Mouse (Mus musculus): ENCODE results near the gene Teddm1b.

DNA sequence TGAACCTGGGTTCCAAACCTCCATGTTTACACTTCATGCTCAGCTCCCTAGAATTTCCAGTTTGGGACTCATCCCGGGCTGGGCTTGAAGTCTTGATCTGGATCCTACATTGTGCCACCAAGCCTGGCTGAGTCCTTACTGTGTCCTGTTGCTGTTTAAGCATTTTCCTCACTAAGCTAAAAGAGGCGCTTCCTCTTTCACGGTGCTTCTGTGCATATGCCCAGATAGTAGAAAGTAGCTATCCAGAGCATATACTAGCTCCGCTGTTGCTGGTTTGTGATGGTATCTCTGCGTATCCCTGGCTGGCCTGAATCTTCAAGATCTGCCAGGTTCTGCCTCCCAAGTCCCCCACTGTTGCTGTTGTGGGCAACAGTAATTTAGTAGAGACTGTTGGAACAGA lies 36.3 kb downstream of the Teddm1b start:
- TF ChIP-seq GATA1 (IDR thresholded peaks at IDR 0.05; ENCODE audit: low read depth, low read length) = peak; percentile 53
- no peak for TF ChIP-seq TCF12 (IDR thresholded peaks at IDR 0.05; ENCODE audit: low read depth, low read length)
- no peak for TF ChIP-seq CTCF (IDR thresholded peaks at IDR 0.05 in 2 of 3, conservative IDR thresholded peaks at IDR 0.05 in 1 of 3; ENCODE audit: control insufficient read depth in 1 of 3, insufficient read depth in 1 of 3, low read depth in 2 of 3, low read length in 3 of 3, poor library complexity in 1 of 3, severe bottlenecking in 1 of 3)
- TF ChIP-seq POLR2A (IDR thresholded peaks at IDR 0.05; ENCODE audit: control insufficient read depth in 1 of 2, insufficient read depth in 1 of 2, low read depth in 1 of 2, low read length in 2 of 2, poor library complexity in 1 of 2) = no peak
- TF ChIP-seq ZC3H11A (IDR thresholded peaks at IDR 0.05; ENCODE audit: low read depth, low read length) = no peak
- no peak for TF ChIP-seq MYC (IDR thresholded peaks at IDR 0.05; ENCODE audit: low read depth, low read length)
- no peak for TF ChIP-seq E2F4 (IDR thresholded peaks at IDR 0.05; ENCODE audit: borderline replicate concordance, low read depth, low read length)
- no peak for TF ChIP-seq TBP (IDR thresholded peaks at IDR 0.05; ENCODE audit: low read depth, low read length)
- no peak for TF ChIP-seq HCFC1 (IDR thresholded peaks at IDR 0.05; ENCODE audit: low read depth, low read length)
- no peak for TF ChIP-seq USF2 (IDR thresholded peaks at IDR 0.05; ENCODE audit: borderline replicate concordance in 1 of 2, insufficient read depth in 1 of 2, low read depth in 1 of 2, low read length in 2 of 2)

All from MEL (cell line).